Mouse (Mus musculus): ENCODE measurements around the gene Gm42742. TPM values are rescaled to one million over a fixed set of nuclear protein-coding genes. Genes with fewer than 3 reads are reported as not detected.

The Gm42742 gene
- polyA plus RNA-seq, 1 experiment: 20.8 TPM

DNA sequence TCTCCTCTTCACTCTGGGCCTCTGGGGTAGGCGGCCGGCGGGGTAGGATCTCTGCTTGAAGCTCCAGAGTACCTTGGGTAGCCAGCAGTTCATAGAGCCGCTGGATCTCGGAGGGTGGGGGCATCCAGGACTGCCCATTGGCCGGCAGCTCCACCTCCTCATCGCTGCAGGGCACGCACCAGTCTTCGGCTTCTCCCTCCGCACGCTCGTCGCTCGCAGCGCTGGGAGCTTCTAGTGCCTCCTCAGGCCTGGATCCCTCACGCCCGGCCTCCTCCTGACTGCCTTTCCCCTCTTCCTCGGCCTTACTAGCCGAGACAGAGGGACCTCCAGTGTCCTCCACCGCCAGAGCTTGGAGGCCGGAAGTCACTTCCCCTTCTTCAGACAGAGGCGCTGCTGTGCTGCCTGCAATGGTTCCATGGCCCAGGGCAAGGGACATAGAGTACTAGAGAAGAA, 4.4 kb downstream of the Gm42742 start:
- TF ChIP-seq TAL1 (IDR thresholded peaks at IDR 0.05; ENCODE audit: low read length) (no peak), GATA1 (IDR thresholded peaks at IDR 0.05; ENCODE audit: low read length) (no peak)
- Histone ChIP-seq H3K4me3 (replicated peaks) (peak overlapping the region; percentile 81), H3K27me3 (ENCODE audit: control insufficient read depth) (peaks cover 7% of the 10 kb centered on the region), H3K4me1 (ENCODE audit: control insufficient read depth) (peaks cover 70% of the 10 kb centered on the region), H3K9me3 (ENCODE audit: control insufficient read depth, low read length) (no peaks in the 10 kb centered on the region), H3K36me3 (ENCODE audit: control insufficient read depth) (peaks cover 45% of the 10 kb centered on the region)

DNA sequence TGATC, 4.6 kb downstream of the Gm42742 start, which contains the start of gene Pagr1b:
Gene Pagr1b (minus strand): TSS at position 4 of the 5 bp plus-strand sequence.
- Histone ChIP-seq H3K4me3 (replicated peaks) (peak within 1 kb of the TSS; percentile 81), H3K4me1 (ENCODE audit: control insufficient read depth) (peaks cover 70% of the 10 kb centered on the region)

GRCm38 (mm10) chr7:127016081-127016480, 4.8 kb downstream of the Gm42742 start:
- peaks cover 45% of the 10 kb centered on the region for H3K36me3 ChIP-seq (ENCODE audit: control insufficient read depth)
- TF ChIP-seq TAL1 (IDR thresholded peaks at IDR 0.05; ENCODE audit: low read length): no peak
- no peak for TF ChIP-seq GATA1 (IDR thresholded peaks at IDR 0.05; ENCODE audit: low read length)
- no peaks in the 10 kb centered on the region for H3K9me3 ChIP-seq (ENCODE audit: control insufficient read depth, low read length)
- H3K27me3 ChIP-seq (ENCODE audit: control insufficient read depth): peaks cover 5% of the 10 kb centered on the region
- H3K4me3 ChIP-seq (replicated peaks): peak overlapping the region; percentile 81
- peaks cover 70% of the 10 kb centered on the region for H3K4me1 ChIP-seq (ENCODE audit: control insufficient read depth)

More for the DNA sequence above, 4.6 kb downstream of the Gm42742 start, which contains the start of gene Pagr1b:
- Histone ChIP-seq H3K36me3 (ENCODE audit: control insufficient read depth) (peaks cover 45% of the 10 kb centered on the region), H3K9me3 (ENCODE audit: control insufficient read depth, low read length) (no peaks in the 10 kb centered on the region), H3K27me3 (ENCODE audit: control insufficient read depth) (peaks cover 6% of the 10 kb centered on the region)
- TF ChIP-seq TAL1 (IDR thresholded peaks at IDR 0.05; ENCODE audit: low read length): no peak
- no peak for TF ChIP-seq GATA1 (IDR thresholded peaks at IDR 0.05; ENCODE audit: low read length)

DNA sequence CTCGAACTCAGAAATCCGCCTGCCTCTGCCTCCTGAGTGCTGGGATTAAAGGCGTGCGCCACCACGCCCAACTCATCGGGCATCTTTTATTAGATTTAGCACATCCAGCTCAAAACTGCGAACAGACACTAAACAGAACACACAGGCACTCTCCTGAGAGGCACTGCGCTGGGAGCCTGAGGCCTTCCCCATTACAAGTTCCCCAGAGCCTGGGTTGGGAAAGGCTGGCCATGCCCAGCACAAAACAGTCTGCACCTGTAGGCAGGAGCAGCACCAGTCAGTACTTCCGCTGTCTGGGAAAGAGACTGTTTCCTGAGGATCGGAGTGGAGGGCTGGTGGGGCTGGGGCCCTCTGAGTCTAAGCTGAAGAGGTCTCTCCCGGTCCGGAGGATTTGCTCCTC, 5.9 kb downstream of the Gm42742 start:
- Histone ChIP-seq H3K27me3 (ENCODE audit: control insufficient read depth) (no peaks in the 10 kb centered on the region), H3K4me1 (ENCODE audit: control insufficient read depth) (peaks cover 67% of the 10 kb centered on the region), H3K36me3 (ENCODE audit: control insufficient read depth) (peaks cover 45% of the 10 kb centered on the region), H3K4me3 (replicated peaks) (peak overlapping the region; percentile 81), H3K9me3 (ENCODE audit: control insufficient read depth, low read length) (no peaks in the 10 kb centered on the region)
- TF ChIP-seq GATA1 (IDR thresholded peaks at IDR 0.05; ENCODE audit: low read length): no peak
- TF ChIP-seq TAL1 (IDR thresholded peaks at IDR 0.05; ENCODE audit: low read length): no peak

DNA sequence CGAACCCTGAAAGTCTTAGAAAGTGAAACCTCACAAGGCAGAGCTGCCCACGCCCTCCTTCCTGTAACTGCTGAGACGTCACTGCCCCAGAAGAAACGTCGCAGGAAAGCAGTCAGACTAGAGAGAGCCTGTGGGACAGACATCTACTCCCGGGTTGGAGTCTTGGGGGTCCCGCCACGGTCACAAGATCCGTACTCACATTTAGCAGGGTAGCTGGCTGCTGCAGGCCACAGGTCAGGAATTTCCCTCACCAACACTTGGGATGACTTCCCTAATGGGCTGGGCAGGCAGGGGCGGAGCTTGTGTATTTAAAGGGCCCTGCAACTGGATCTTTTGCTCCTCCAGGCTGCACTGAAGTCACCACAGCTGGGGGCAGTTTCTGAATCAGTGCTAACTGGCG, 6.6 kb downstream of the Gm42742 start, which contains the start of gene Mvp:
Gene Mvp (minus strand): TSS at position 302 of the 400 bp plus-strand sequence.
- H3K9me3 ChIP-seq (ENCODE audit: control insufficient read depth, low read length): no peaks in the 10 kb centered on the region
- peaks cover 48% of the 10 kb centered on the region for H3K36me3 ChIP-seq (ENCODE audit: control insufficient read depth)
- TF ChIP-seq GATA1 (IDR thresholded peaks at IDR 0.05; ENCODE audit: low read length) (no peak), TAL1 (IDR thresholded peaks at IDR 0.05; ENCODE audit: low read length) (no peak)
- H3K4me1 ChIP-seq (ENCODE audit: control insufficient read depth): peaks cover 73% of the 10 kb centered on the region
- H3K4me3 ChIP-seq (replicated peaks): peak within 1 kb of the TSS; percentile 81
- no peaks in the 10 kb centered on the region for H3K27me3 ChIP-seq (ENCODE audit: control insufficient read depth)

GRCm38 (mm10) chr7:127013385-127013784, 7.5 kb downstream of the Gm42742 start:
- Histone ChIP-seq H3K36me3 (ENCODE audit: control insufficient read depth) (peaks cover 51% of the 10 kb centered on the region), H3K27me3 (ENCODE audit: control insufficient read depth) (no peaks in the 10 kb centered on the region), H3K4me1 (ENCODE audit: control insufficient read depth) (peaks cover 83% of the 10 kb centered on the region), H3K9me3 (ENCODE audit: control insufficient read depth, low read length) (no peaks in the 10 kb centered on the region), H3K4me3 (replicated peaks) (peak overlapping the region; percentile 62)
- TF ChIP-seq GATA1 (IDR thresholded peaks at IDR 0.05; ENCODE audit: low read length) (no peak), TAL1 (IDR thresholded peaks at IDR 0.05; ENCODE audit: low read length) (no peak)

DNA sequence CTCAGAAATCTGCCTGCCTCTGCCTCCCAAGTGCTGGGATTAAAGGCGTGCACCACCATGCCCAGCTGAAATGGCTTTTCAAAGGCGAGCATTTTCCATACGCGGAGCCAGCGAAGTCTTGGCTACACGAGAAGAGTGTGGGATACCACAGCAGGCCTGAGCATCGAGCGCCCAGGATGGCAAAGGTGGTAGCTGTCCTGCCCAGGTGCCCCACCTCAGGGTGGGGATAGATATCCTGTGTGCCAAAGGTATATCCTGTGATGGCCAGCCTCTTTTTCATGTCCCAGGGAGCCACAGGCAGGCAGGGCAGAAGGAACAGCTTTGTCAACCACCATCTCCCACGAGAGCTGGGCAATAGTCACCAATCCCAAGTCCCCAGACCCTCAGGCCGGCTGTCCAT, 8.1 kb downstream of the Gm42742 start:
- TF ChIP-seq TAL1 (IDR thresholded peaks at IDR 0.05; ENCODE audit: low read length): no peak
- TF ChIP-seq GATA1 (IDR thresholded peaks at IDR 0.05; ENCODE audit: low read length): no peak
- Histone ChIP-seq H3K4me1 (ENCODE audit: control insufficient read depth) (peaks cover 85% of the 10 kb centered on the region), H3K9me3 (ENCODE audit: control insufficient read depth, low read length) (no peaks in the 10 kb centered on the region), H3K36me3 (ENCODE audit: control insufficient read depth) (peaks cover 51% of the 10 kb centered on the region), H3K27me3 (ENCODE audit: control insufficient read depth) (no peaks in the 10 kb centered on the region), H3K4me3 (replicated peaks) (no peak overlapping the region)

GRCm38 (mm10) chr7:127012374-127012773, 8.5 kb downstream of the Gm42742 start:
- TF ChIP-seq GATA1 (IDR thresholded peaks at IDR 0.05; ENCODE audit: low read length): no peak
- no peak for TF ChIP-seq TAL1 (IDR thresholded peaks at IDR 0.05; ENCODE audit: low read length)
- Histone ChIP-seq H3K4me1 (ENCODE audit: control insufficient read depth) (peaks cover 85% of the 10 kb centered on the region), H3K36me3 (ENCODE audit: control insufficient read depth) (peaks cover 51% of the 10 kb centered on the region), H3K27me3 (ENCODE audit: control insufficient read depth) (no peaks in the 10 kb centered on the region), H3K9me3 (ENCODE audit: control insufficient read depth, low read length) (no peaks in the 10 kb centered on the region), H3K4me3 (replicated peaks) (no peak overlapping the region)

GRCm38 (mm10) chr7:127011717-127012116, 9.2 kb downstream of the Gm42742 start:
- Histone ChIP-seq H3K4me1 (ENCODE audit: control insufficient read depth) (peaks cover 85% of the 10 kb centered on the region), H3K36me3 (ENCODE audit: control insufficient read depth) (peaks cover 51% of the 10 kb centered on the region), H3K27me3 (ENCODE audit: control insufficient read depth) (no peaks in the 10 kb centered on the region), H3K4me3 (replicated peaks) (no peak overlapping the region), H3K9me3 (ENCODE audit: control insufficient read depth, low read length) (no peaks in the 10 kb centered on the region)
- TF ChIP-seq TAL1 (IDR thresholded peaks at IDR 0.05; ENCODE audit: low read length): no peak
- no peak for TF ChIP-seq GATA1 (IDR thresholded peaks at IDR 0.05; ENCODE audit: low read length)

DNA sequence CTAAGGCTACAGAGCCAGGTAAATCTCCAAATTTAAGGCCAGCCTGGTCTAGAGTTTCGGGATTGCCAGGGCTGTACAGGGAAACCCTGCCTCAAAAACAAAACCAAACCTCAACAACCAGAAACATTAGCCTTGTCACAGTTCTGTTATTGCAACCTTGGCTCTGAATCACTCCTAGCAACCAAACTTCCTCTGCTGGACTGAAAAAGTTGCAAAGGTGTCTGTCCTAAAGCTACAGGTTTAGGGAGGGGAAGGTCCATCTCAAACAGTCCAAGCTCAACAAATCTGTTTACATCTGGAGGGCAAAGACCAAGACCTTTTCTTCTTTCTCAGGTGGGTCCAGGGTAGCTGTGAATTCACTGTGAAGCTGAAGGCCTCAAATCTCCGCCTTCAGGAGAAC, 9.8 kb downstream of the Gm42742 start:
- no peaks in the 10 kb centered on the region for H3K9me3 ChIP-seq (ENCODE audit: control insufficient read depth, low read length)
- H3K4me1 ChIP-seq (ENCODE audit: control insufficient read depth): peaks cover 79% of the 10 kb centered on the region
- no peaks in the 10 kb centered on the region for H3K27me3 ChIP-seq (ENCODE audit: control insufficient read depth)
- TF ChIP-seq TAL1 (IDR thresholded peaks at IDR 0.05; ENCODE audit: low read length) (no peak), GATA1 (IDR thresholded peaks at IDR 0.05; ENCODE audit: low read length) (no peak)
- H3K4me3 ChIP-seq (replicated peaks): no peak overlapping the region
- H3K36me3 ChIP-seq (ENCODE audit: control insufficient read depth): peaks cover 50% of the 10 kb centered on the region

Data from erythroblast, embryonic 14.5 days (primary cell).